Mouse (Mus musculus): ENCODE results near the gene Ppm1j.

DNA sequence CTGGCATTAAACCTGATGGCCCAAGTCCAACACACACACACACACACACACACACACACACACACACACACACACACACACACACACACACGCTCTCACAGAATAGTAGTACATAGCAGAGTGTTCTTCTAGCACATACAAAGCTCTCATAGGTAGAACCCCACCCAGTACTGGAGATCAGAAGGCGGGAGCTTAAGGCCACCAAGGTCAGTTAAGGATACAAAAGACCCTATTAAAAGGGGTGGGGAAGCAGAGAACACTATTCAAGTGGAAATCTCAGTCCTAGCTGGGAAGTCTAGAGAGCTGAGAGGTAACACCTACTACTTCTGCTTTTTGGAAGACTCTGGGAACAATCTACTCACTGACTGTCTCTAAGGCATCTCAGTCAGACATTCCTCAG lies 34.5 kb downstream of the Ppm1j start:
- TF ChIP-seq TCF12 (IDR thresholded peaks at IDR 0.05; ENCODE audit: insufficient read depth, poor library complexity, severe bottlenecking): no peak
- no peak for TF ChIP-seq POLR2A (IDR thresholded peaks at IDR 0.05; ENCODE audit: insufficient read length, low read depth)
- TF ChIP-seq POLR2AphosphoS2 (IDR thresholded peaks at IDR 0.05; ENCODE audit: insufficient read length, low read depth): no peak
- no peak for TF ChIP-seq MAX (IDR thresholded peaks at IDR 0.05; ENCODE audit: low read depth)
- no peak for TF ChIP-seq USF1 (IDR thresholded peaks at IDR 0.05; ENCODE audit: low read depth)
- TF ChIP-seq E2F4 (IDR thresholded peaks at IDR 0.05; ENCODE audit: insufficient read depth): no peak

Measured in myocyte (in vitro differentiated cells).